Mouse (Mus musculus) forebrain, postnatal 0 days (tissue): Measurements from ENCODE around the gene Otulin. TPM values are rescaled to one million over a fixed set of nuclear protein-coding genes. Genes with fewer than 3 reads are reported as not detected.

Experiments
- ATAC-seq: fragments of 200-750 bp; cut with Nextera tagmentation; 2 replicates; pipeline ENCODE4 v1.8.0; 2017; ENCODE audit warnings: mild to moderate bottlenecking, moderate library complexity
- DNase-seq: peaks from one replicate; pipeline ENCODE4 v3.0.0-alpha.2; 2015
- H3K27ac ChIP-seq: fragments of 300-500 bp; sonication (generic); 2 replicates; pipeline ENCODE4 v1.5.1; 2014; ENCODE audit warnings: low read depth, mild to moderate bottlenecking, antibody characterized with exemption, low read length, moderate library complexity, mixed read lengths
- H3K27me3 ChIP-seq: fragments of 300-500 bp; sonication (generic); 2 replicates; pipeline ENCODE4 v1.6.1; 2014; ENCODE audit warnings: mild to moderate bottlenecking, low read length, mixed read lengths; ENCODE audit not compliant: insufficient read depth
- H3K36me3 ChIP-seq: fragments of 300-500 bp; sonication (generic); 2 replicates; pipeline ENCODE4 v1.6.1; 2014; ENCODE audit warnings: mild to moderate bottlenecking, moderate library complexity; ENCODE audit not compliant: insufficient read depth
- H3K4me1 ChIP-seq: fragments of 300-500 bp; sonication (generic); 2 replicates; pipeline ENCODE4 v1.6.1; 2014; ENCODE audit warnings: antibody characterized with exemption; ENCODE audit not compliant: insufficient read depth
- H3K4me2 ChIP-seq: fragments of 300-500 bp; sonication (generic); 2 replicates; pipeline ENCODE4 v1.6.1; 2014; ENCODE audit warnings: low read depth, mild to moderate bottlenecking, moderate library complexity
- H3K4me3 ChIP-seq: fragments of 300-500 bp; sonication (generic); 2 replicates; pipeline ENCODE4 v1.5.1; 2014; ENCODE audit warnings: low read depth, low read length, mixed read lengths
- H3K9ac ChIP-seq: fragments of 300-500 bp; sonication (generic); 2 replicates; pipeline ENCODE4 v1.6.1; 2014; ENCODE audit warnings: mild to moderate bottlenecking
- H3K9me3 ChIP-seq: fragments of 300-500 bp; sonication (generic); 2 replicates; pipeline ENCODE4 v1.6.1; 2016; ENCODE audit warnings: low read length
- CTCF ChIP-seq: sonication (generic); IDR thresholded peaks from 2 replicates; pipeline ENCODE4 v1.5.1; 2016; ENCODE audit warnings: antibody characterized with exemption, control low read depth, low read depth
- WGBS: fragments of 180-500 bp; shearing (Covaris S2); extraction: QIAGEN DNeasy Blood & Tissue Kit; methylation state at CpG from one replicate; pipeline ENCODE4 v1.1.7; 2014; 5-methylcytosine and 5-hydroxymethylcytosine counted together
- polyA plus RNA-seq: library from polyadenylated mRNA; unstranded; fragments of >200 nt; fragmentation: Nextera tagmentation; extraction: Ambion mirVana; gene quantifications from 2 replicates; pipeline ENCODE4 v1.2.1, GENCODE M21; 2015
- total RNA-seq: library from RNA; depleted of rRNA; stranded (reverse); fragments of >200 nt; gene quantifications from 2 replicates; pipeline ENCODE4 v1.2.3, GENCODE M21; 2014

The Otulin gene
- total and polyA plus RNA-seq, 2 experiments from 2014 or later = 25.1 to 27.4 TPM

GRCm38 (mm10) chr15:27574992-27575781 is 55.3 kb downstream of the Otulin start:
- WGBS = 57% methylated on average over 8 of the region's 8 CpGs

GRCm38 (mm10) chr15:27571179-27571578 is 59.3 kb downstream of the Otulin start:
- ATAC-seq (peak; percentile 40), DNase-seq (no peak)
- no peak overlapping the region for H3K9ac ChIP-seq
- no peaks in the 10 kb centered on the region for H3K9me3 ChIP-seq
- TF ChIP-seq CTCF = no peak
- no peak overlapping the region for H3K4me2 ChIP-seq
- H3K27ac ChIP-seq = no peak overlapping the region
- H3K27me3 ChIP-seq = no peaks in the 10 kb centered on the region
- peaks cover 65% of the 10 kb centered on the region for H3K36me3 ChIP-seq
- H3K4me1 ChIP-seq = no peaks in the 10 kb centered on the region
- H3K4me3 ChIP-seq = no peak overlapping the region
- 77% methylated on average over 8 of the region's 8 CpGs for WGBS

More at GRCm38 (mm10) chr15:27574992-27575781, 55.3 kb downstream of the Otulin start:
- no peaks in the 10 kb centered on the region for H3K9me3 ChIP-seq
- no peak overlapping the region for H3K9ac ChIP-seq
- 0 out of 2 replicates have a peak overlapping the region, but pooled peaks have one; percentile 40 for H3K27ac ChIP-seq
- H3K4me3 ChIP-seq = no peak overlapping the region
- H3K36me3 ChIP-seq = peaks cover 51% of the 10 kb centered on the region
- no peak for DNase-seq
- H3K4me2 ChIP-seq = no peak overlapping the region
- peak; percentile 44 for ATAC-seq
- no peak for TF ChIP-seq CTCF
- H3K27me3 ChIP-seq = no peaks in the 10 kb centered on the region
- no peaks in the 10 kb centered on the region for H3K4me1 ChIP-seq

GRCm38 (mm10) chr15:27570385-27570784 is 60.1 kb downstream of the Otulin start:
- peaks cover 70% of the 10 kb centered on the region for H3K36me3 ChIP-seq
- no peaks in the 10 kb centered on the region for H3K27me3 ChIP-seq
- DNase-seq (no peak), ATAC-seq (no peak)
- WGBS = 91% methylated on average over 4 of the region's 4 CpGs
- H3K9ac ChIP-seq = no peak overlapping the region
- H3K9me3 ChIP-seq = no peaks in the 10 kb centered on the region
- TF ChIP-seq CTCF = no peak
- H3K4me3 ChIP-seq = no peak overlapping the region
- no peak overlapping the region for H3K27ac ChIP-seq
- no peak overlapping the region for H3K4me2 ChIP-seq
- no peaks in the 10 kb centered on the region for H3K4me1 ChIP-seq

GRCm38 (mm10) chr15:27569924-27570323 is 60.6 kb downstream of the Otulin start:
- no peaks in the 10 kb centered on the region for H3K27me3 ChIP-seq
- H3K9ac ChIP-seq = no peak overlapping the region
- ATAC-seq = no peak
- WGBS = 74% methylated on average over 2 of the region's 2 CpGs
- no peak overlapping the region for H3K4me3 ChIP-seq
- H3K9me3 ChIP-seq = no peaks in the 10 kb centered on the region
- H3K27ac ChIP-seq = no peak overlapping the region
- no peak overlapping the region for H3K4me2 ChIP-seq
- H3K4me1 ChIP-seq = no peaks in the 10 kb centered on the region
- DNase-seq = no peak
- peaks cover 71% of the 10 kb centered on the region for H3K36me3 ChIP-seq
- TF ChIP-seq CTCF = no peak

GRCm38 (mm10) chr15:27568371-27568770 is 62.1 kb downstream of the Otulin start:
- no peak for ATAC-seq
- Histone ChIP-seq H3K9ac (no peak overlapping the region), H3K4me2 (no peak overlapping the region), H3K36me3 (peaks cover 68% of the 10 kb centered on the region), H3K4me3 (no peak overlapping the region), H3K27ac (no peak overlapping the region), H3K27me3 (no peaks in the 10 kb centered on the region), H3K9me3 (no peaks in the 10 kb centered on the region), H3K4me1 (no peaks in the 10 kb centered on the region)
- WGBS = 79% methylated on average over 6 of the region's 6 CpGs
- no peak for TF ChIP-seq CTCF
- no peak for DNase-seq

GRCm38 (mm10) chr15:27567356-27567755 is 63.1 kb downstream of the Otulin start:
- no peak for ATAC-seq
- 92% methylated on average over 16 of the region's 16 CpGs for WGBS

GRCm38 (mm10) chr15:27565626-27566185 is 64.8 kb downstream of the Otulin start:
- no peak overlapping the region for H3K4me3 ChIP-seq
- H3K27ac ChIP-seq = 0 out of 2 replicates have a peak overlapping the region, but pooled peaks have one; percentile 15
- no peak for TF ChIP-seq CTCF
- ATAC-seq = peak; percentile 10; the same call in 1 of the 2 replicates
- 78% methylated on average over 10 of the region's 10 CpGs for WGBS
- H3K9ac ChIP-seq = no peak overlapping the region
- no peaks in the 10 kb centered on the region for H3K4me1 ChIP-seq
- H3K4me2 ChIP-seq = no peak overlapping the region
- H3K27me3 ChIP-seq = no peaks in the 10 kb centered on the region
- no peaks in the 10 kb centered on the region for H3K9me3 ChIP-seq
- H3K36me3 ChIP-seq = peaks cover 46% of the 10 kb centered on the region
- DNase-seq = no peak

More at GRCm38 (mm10) chr15:27567356-27567755, 63.1 kb downstream of the Otulin start:
- no peaks in the 10 kb centered on the region for H3K9me3 ChIP-seq
- DNase-seq = no peak
- no peaks in the 10 kb centered on the region for H3K4me1 ChIP-seq
- H3K4me3 ChIP-seq = no peak overlapping the region
- no peaks in the 10 kb centered on the region for H3K27me3 ChIP-seq
- TF ChIP-seq CTCF = no peak
- H3K4me2 ChIP-seq = no peak overlapping the region
- H3K27ac ChIP-seq = no peak overlapping the region
- peaks cover 60% of the 10 kb centered on the region for H3K36me3 ChIP-seq
- H3K9ac ChIP-seq = no peak overlapping the region
